Mouse (Mus musculus) erythroblast, embryonic 14.5 days (primary cell): ENCODE data around the gene Gm5485.

Experiments
- GATA1 ChIP-seq: IDR thresholded peaks from 2 replicates; pipeline ENCODE4 v1.6.1; 2012; ENCODE audit warnings: low read length, inconsistent platforms, mixed read lengths
- TAL1 ChIP-seq: IDR thresholded peaks from 3 replicates; pipeline ENCODE4 v1.6.1; 2012; ENCODE audit warnings: low read length, inconsistent platforms, mixed read lengths

DNA sequence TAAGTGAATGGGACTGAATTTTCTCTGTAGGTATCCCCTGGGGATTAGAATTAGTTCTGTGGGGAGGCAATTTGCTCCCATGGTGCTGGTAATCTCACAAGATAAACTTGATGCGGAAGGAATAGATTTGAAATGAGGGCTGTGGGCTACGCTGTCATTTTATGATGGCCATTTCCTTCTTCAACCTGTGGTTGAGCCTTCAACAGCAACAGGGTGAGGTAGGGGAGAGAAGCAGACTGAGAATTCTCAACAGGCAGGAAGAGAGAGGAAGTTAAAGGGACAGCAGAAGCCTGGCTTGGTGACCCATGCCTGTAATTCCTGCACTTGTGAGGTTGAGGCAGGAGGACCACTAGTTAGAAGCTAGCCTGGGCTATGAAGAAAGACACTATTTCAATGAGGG, 6.8 kb upstream of the Gm5485 start:
- TF ChIP-seq GATA1 (no peak), TAL1 (no peak)
